Mouse (Mus musculus) testis, postnatal 10 days (tissue): ENCODE results near the gene Gm30191.
"Not testable (repeated sequence)": the region's sequence is repeated elsewhere in the genome, so short reads cannot be mapped to it uniquely, and the experiment has no call there.

Experiments used
- DNase-seq: peaks from one replicate; pipeline ENCODE4 v3.0.0; 2021; ENCODE audit warnings: low spot score

Gene Gm30191

DNA sequence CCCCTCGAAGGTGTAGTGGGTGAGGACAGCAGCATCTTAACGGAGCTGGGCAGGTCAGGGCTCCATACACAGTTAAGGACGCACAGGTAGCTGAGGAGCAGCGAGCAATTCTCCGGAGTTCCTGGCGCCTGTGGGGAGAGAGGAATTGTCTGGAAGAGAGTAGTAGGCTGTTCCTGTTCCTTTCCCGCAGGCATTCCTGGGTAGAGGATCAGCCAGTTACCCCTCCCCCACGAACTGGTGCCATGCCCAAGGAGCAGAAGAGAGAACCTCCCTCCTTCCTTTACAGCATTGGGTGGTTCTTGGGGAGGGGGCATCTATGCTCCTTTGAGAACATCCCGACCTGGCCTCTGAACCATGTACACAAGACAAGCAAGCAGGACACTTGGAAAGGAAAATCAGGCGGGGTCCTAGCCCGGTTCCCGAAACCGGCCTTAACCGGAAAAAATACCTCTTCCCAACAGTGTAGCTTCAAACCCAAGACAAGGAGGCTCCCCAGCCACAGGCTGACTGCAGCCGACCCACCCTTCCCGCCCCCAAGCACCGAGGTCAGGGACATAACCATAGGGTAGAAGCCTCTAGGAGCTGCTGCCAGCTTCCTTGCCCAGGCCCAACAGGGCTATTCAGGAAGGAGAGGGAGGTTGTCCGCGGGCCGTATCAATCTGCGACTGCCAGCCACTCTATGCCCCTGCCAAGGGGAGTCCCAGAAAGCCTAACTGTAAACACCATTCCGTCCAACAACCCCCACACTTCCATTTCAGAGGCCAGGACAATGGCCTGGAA is 5.6 kb downstream of the Gm30191 start:
- DNase-seq: no peak

DNA sequence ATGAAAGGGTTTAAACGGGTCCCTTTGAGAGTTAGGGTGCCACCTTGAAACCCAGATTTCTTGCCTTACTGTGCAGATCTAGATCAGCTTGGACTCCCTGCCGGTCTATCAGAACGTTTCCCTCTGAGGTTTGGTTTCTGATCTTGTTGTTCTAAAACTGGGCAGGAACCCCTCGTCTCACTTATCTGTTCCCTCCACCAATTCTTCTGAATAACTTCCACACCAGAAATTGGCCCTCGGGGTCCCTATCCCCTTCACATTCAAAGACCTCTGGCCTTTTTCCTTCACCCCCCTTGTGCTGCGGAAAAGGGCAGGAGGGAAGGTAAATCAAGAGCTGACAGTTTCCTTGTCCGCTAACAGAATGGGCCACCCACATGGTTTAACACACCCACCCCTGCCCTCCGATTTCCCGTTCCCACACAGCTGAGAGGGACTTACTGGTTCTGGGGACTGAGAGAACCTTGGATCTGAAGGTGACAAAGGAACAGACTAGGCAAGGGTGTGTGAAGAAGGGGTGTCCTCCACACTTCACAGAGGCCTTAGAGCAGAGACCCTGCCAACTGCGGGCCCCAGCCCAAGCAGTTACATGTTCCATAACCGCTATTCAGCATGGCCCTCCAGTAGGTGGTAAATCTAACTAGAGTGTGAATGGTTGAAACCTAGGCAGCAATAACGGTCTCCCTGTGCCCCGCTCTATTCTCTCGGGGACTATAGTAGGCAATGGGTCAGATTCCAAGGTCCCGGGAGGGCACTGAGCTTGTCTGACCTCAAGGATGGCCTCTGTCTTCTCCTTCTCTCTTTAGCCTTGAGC is 6.4 kb downstream of the Gm30191 start:
- DNase-seq: no peak

DNA sequence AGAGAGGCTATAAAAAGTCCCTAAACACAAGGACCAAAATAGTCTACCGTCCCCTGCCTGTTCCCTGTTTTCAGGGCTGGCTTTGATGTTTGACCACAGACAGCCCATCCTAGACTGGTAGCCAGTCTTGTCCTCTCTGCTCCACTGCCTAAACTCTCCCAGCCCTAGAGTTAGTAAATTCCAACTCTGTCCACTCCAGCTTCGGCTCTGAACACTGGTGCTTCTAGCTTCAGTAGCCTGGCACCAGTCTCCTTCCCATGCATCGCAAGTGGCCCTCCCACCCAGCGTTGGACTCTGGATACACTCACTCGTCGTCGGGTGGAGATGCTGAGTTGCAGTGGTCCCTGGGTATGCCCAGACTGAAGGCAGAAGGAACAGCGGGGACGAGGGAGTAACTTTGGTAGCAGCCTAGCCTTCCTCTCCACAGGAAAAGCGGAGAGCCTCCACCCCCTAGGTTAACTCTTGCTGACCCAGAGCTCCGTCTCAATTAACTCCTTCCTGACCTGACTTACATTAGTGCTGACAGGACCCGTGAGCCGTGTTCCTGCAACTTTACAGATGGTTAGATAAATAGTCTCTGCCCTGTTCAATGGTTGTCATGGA is 7.1 kb downstream of the Gm30191 start, which contains the start of gene Grrp1:
Gene Grrp1 (minus strand): TSS at position 385 of the 603 bp plus-strand sequence.
- no peak for DNase-seq

DNA sequence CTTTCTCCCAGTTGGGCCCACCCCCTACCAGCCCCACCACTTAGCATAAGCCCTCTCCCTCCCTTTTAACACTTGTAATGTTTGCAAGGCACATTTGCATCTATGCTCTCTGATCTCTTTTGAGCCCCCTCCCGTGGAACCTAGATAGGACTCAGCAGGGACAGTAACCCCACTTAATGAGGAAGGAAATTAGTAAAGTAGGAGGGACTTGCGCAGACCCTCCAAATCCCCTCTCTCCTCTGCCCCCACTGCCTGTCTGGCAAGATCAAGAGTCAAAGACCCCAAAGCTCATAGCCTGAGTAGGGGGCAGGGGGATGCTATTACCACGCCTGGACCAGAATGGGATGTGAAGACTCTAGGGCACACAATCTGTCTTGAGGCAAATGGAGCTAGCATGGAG is 8.1 kb downstream of the Gm30191 start:
- DNase-seq: no peak

DNA sequence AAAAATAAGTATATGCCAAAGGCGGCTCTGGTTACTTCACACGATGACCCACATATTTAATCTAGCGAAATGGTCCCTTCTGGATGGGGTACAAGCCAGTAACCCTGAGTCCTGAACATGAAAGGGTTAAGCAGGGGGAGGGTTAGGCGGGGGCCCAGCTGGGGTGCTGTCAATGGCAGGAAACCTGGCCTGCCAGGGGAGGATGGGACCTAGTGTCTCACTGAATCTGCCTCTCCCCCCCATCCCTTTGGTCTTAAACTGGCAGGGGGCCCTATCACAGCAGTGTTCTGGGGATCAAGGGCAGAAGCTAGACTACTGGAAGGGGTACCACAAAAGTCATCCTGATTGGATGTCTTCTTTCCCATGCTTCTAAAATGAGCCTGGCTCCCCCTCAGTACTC is 9.1 kb downstream of the Gm30191 start:
- no peak for DNase-seq

DNA sequence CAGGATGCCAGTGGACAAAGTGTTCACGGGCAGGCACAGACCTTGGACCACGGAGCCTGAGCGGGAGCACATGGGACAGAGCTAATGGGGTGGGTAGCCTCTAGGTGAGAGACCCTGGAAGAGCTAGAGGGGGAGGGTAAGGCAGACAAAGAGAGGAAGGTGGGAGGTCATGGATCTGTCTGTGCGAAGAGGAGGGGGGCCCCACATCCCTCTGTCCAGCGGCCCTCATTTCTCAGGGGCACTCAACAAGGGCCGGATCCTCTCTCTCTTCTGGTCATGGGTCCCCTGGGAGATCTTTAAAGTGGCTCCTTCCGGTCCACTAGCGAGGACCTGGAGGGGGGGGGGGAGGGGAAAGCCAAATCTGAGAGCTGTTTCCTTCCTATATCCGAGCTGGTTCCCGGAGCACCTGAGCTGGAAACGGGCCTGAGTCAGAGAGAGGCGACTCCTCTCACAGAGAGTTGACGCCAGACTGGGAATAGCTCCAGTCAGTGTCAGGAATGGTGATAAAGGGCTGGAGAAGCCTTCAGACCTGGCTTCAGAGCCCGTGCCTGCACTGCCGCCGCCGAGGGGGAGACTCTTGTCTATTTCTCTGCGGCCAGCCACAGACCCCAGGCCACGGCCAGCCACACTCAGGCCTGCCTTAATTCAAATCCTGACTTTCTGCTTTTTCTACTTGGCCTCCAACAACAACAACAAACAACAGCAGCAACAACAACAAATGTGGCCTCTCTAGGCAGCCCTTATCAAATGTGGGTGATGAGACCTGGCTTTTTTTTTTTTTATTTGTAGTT is 9.9 kb downstream of the Gm30191 start:
- DNase-seq: no peak

DNA sequence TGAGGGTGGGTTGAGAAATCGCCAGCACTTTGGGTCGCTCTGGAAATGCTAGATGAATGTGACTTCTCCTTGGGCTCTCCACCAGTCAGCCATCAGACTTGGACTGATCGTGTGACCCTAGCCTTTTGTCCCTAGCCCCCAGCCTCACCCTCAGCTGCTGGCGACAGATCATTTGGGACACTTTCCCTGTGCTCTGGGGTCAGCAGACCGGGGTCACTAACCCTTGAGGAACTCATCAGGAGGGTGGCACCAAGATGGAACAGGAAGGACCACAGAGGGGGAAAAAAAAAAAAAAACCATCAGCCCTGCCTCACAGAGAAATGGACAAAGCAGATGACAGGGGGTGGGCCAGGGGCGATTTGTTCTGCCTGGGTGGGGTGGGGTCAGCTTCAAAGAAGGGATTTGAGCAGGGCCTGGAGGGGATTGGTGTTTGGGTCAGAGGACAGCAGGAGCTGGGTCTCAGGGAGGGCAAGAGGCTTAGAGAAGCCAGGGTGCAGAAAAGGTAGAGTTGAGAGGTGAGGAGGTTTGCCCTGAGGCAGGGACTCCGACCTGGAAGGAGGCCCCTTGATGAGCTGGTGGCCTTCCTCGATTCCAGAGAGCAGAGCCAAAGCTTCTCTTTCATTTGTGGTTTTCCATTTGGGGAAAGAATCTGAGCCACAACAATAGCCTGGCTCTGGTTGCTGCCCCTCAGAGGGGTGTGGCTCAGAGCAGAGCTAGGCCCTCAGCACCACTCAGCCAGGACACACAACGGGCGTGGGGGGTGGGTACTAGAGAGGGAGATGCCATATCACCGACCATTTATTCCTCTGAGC is 10.7 kb downstream of the Gm30191 start:
- no peak for DNase-seq

DNA sequence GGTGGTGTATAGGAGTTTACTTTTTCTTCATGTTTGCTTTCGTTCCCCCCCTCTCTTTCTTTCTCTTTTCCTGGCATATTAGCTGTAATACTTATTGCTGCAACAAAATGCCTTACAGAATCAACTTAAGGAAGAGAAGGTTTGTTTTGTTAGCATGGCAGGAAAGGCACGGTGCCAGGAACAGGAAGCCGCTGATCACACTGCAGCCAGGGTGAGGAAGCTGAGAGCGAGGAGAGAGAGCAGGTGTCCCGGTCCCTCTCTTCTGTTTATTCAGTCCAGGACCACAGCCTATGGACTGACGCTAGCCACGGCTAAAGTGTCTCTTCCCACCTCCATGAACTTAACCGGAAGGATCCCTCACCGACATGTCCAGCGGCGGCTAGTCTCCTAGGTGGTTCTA is 11.6 kb downstream of the Gm30191 start:
- no peak for DNase-seq

DNA sequence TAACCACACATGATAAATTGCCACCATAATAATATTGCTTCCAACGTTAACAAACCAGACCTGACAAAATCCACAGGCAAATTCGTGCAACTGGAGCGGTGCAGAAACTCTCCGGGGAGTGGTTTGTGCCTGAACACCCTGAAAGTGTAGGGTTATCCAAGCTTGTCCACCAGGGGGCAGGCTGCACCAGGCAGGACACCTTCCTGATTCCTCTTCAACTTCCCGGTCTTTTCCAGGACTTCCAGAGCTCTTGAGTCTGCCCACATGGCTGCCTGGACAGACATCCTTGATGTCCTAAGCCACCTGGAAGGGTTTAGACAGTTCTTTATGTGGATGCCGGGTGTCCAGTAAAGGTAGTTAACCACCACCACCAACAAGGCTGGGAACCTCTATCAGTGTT is 16.5 kb downstream of the Gm30191 start:
- DNase-seq: peak; percentile 90

DNA sequence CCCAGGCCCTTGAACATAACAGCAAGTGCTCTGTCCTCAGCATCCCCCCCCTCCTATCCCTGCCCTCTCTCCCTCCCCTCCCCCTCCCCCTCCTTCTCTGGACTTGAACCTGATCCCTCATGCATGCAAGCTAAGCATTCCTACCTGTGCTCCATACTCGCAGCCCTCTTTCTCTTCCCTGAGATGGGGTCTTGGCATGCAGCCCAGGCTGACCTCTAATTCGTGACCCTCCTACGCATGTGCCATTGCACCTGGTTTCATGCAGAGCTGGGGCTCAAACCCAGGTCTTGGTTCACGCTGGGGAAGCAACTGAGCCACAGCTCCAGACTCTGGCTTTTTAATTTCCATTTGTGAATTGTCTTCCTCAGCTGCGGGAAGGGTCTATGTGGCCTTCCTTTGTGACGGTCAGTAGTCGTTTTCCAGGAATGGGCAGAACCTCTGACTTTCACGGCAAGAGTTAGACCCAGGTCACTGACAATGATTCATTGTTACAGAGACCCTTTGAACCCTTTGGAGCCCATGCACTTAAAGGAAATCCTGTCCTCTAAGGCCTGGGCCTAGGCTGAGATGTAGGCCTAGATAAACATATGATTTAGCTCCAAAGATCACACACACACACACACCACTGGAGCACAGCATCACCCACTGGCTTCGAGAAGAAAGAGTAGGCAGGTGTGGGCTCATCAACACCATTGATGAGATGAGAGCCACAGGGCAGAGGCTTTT is 19.3 kb downstream of the Gm30191 start:
- peak; percentile 55 for DNase-seq

DNA sequence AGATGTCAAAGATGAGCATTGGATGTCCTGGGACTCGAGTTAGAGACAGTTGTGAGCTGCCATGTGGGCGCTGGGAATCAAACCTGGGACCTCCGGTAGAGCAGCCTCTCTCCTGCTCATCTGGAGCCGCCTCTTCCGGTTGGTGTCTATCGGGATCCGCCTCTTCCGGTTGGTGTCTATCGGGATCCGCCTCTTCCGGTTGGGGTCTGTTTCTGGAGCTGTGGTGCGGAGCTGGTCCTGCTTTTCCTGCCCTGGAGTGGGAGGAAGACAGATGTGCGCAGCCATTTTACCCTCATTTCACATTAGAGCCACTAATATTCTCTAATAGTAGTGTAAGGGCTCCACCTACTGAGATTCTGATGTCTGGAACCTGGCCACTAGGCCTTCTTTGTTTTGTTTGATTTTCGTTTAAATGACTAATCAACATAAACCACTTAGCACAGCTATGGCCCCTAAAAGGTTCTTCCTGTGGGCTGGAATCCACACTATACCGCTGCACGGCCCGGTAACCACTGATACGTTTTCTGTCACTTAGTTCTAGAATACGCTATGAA is 21.4 kb downstream of the Gm30191 start:
- no peak for DNase-seq

DNA sequence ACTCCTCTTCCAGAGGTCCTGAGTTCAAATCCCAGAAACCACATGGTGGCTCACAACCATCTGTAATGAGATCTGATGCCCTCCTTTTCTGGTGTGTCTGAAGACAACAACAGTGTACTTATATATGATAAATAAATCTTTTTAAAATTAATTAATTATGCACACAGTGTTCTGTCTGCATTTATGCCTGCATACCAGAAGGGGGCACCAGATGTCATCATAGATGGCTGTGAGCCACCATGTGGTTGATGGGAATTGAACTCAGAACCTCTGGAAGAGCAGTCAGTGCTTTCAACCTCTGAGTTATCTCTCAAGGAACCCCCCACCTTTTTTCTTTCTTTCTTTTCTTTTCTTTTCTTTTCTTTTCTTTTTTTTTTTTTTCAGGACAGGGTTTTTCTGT is 22.9 kb downstream of the Gm30191 start:
- DNase-seq: not testable (repeated sequence)

DNA sequence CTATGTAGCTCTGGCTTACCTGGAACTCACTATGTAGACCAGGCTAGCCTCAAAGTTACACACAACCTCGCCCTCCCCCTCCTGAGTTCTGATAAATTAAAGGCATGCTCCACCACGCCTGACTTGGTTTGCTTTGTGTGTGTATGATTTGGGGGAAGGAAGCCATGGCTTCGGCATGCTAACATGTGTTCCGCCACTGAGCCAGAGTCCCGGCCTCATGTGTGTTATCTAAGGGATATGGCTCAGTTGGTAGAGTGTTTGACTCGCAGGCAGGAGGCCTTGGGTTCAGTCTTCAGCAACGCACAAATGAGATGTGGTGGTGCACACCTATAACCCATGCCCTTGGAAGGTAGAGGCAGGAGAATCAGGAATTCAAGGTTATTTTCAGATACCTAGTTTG is 25.2 kb downstream of the Gm30191 start:
- DNase-seq: no peak

DNA sequence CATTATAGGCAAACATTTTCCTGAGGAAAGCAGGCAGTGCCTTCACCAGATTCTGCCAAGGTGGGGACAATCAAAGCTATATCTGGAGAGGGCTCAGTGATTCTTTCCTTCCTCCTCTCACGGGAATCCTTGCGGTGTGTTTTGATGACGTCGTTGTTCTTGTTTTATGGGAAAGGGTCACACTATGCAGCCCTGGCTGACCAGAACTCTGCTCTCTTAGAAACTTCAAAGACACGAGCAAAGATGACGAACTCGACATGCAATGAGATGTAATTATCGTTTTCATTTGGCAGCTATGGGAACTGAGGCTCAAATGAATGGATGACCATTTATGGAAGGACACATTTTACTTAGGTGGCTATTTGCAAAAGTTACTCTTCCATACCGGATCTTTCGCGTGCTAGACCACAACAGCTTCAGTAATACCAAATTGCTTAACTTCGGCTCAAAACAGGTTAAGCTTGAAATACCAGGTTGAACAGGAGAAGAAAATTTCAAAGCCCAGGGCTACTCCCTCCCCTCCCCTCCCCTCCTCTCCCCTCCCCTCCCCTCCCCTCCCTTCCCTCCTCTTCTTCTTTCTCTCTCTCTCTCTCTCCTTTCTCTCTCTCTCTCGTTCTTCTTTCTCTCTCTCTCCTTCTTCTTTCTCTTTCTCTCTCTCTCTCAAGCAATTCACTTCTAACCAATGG is 26.1 kb downstream of the Gm30191 start:
- no peak for DNase-seq

DNA sequence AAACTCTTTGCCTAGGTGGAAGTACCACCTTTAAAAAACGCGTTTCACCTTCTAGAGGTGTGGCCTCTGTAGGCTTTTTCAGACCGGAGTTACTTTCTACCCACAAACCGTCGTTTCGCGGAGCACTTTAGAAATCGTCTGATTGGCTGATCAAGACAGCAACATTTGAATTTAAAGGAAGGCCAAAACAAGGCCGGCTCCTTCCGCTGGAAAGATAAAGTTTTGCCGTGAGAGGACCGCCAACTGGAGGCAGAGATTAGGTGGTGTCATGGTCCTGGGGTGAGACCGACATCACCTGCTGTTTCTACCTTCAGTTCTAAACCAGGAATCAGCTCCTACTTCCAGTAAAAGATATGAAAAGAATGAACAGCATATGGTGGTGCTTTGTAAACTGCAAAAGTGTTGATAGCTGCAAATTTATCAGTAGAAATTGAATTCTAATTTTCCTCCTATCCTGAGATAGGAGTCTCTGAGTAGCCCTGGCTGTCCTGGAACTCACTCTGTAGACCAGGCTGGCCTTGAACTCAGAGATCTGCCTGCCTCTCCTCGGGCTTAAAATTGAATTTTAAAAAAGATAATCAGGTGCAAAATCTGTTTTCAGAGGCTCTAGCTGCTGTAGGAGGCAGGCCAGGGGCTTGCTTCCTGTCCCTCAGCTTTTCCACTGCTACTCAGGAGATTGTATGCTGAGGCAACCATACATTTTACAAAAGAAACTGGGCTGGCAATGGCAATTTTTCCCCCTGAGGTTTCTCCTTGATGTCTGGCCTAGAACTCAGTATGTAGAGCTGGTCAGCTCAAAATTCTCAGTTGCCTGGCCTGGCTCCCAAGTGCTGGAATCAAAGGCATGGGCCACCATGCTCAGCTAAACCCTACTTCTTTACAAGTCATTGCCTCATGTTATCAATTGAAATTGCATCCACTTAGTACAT is 26.9 kb downstream of the Gm30191 start:
- no peak for DNase-seq

DNA sequence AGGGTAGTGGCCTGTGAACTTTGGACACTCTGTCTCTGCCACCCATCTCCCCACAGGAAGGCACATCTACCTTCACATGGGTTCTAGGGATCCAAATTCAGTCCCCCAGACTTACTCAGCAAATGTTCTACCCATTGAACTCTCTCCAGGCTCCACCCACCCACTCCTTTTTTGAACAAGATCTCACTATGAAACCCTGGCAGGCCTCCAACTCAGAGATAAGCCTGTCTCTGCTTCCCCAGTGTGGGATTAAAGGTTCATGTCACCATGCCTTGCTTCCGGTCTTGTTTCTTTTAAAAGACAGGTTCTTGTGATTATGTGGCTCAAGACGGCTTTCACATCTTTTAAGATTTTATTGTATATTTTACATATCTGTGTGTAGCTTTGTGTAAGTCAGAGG is 38.2 kb downstream of the Gm30191 start:
- DNase-seq: no peak

DNA sequence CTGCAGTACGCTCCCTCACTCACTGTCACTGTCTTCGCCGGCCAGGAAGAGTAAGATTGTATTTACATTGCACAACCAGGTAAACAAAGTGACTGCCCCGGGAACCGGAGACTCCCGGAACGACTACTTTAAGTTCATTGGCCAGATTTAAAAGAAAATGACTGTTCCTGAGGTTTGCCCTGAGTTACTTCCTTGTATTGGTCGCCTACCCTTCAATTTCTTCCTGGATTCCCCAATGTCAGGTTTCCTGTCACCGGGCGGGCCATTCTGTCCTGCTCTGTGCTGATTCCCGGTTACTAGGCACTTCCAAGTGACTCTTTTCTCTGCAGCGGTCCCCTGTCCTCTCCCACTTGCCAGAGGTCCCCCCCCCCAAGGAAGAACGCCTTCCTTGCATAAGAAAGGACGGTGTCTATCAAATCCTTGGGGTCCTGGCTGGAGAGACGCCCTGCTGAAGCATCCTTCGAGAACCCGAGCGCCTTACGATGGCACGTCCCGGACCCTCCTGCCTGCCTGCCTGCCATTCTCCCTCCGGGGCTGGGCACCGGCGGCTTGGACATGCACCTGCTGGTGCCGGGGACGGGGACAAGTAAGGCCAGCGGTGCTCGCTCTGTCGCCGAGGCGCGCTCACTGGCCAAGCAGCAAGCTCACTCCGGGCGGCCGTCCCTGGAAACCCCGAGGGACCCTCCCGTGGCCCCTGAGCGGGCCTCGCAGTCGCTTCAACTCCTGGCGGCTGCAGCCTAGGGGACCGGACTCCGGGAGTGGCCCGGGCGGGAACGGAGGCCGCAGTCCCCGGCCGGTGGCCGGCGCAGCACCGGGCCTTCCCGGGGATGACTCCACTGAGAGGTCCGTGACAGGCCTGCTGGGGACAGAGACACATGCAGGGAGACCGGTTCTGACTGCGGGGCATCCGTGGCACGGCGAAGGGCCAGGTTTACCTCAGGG is 39.8 kb downstream of the Gm30191 start:
- DNase-seq: peak; percentile 68
